Mouse (Mus musculus): Measurements from ENCODE around the gene Fryl.

Gene Fryl

GRCm38 (mm10) chr5:73194083-73194570 lies 62.3 kb downstream of the Fryl start:
- peak; percentile 40 for DNase-seq (ENCODE audit: low read depth, low spot score)

DNA sequence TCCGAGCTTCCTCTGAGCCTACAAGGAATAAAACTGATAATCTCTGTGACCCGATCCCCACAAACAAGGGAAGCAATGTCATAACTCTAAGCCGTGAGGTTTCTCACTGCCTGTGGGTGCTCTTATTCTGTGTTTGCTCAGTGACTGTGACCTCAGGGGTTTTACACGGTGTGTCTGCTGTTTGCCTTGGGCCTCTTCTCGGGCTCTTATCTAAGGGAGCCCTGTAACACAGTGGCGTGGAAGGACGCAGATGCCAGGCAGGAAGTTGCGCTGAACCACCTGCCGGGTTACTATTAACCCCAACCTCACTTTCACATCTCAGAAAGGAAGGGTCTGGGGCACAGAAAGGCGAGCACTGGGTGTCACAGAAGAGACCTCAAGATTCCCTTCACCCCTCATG lies 62.8 kb downstream of the Fryl start:
- peak; percentile 52 for DNase-seq (ENCODE audit: low read depth, low spot score)

DNA sequence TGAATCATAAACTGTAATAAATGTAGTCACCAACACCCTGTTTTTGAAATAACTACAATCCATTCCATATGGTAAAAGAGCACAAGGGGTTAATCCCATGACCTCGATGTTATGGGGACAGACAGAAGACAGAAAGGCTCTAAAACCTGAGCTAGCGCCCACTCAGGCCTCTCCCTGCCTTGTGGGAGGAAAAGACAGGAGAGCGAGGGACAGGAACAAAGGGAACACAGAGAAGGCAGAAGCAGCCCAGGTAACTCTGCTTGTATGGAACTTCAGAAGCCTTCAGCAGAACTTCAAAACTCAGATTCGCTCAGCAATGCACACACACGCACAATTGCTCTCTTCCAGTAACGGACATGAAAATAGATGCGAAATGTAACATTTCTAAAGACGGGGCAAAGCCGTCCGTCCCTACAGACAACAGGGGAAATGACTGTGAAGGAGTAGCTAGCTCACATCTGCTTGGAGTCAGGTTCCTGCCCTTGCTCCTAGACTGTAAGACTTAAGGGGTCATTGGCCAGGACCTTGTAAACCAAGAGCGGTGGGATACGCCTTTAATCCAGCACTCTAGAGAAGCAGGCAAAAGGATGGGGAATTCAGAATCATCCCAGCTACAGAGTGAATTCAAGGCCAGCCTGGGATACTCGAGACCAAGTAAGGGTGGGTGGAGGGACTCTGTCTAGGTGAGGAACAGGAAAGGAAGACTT lies 63.4 kb downstream of the Fryl start:
- no peak for DNase-seq (ENCODE audit: low read depth, low spot score)

DNA sequence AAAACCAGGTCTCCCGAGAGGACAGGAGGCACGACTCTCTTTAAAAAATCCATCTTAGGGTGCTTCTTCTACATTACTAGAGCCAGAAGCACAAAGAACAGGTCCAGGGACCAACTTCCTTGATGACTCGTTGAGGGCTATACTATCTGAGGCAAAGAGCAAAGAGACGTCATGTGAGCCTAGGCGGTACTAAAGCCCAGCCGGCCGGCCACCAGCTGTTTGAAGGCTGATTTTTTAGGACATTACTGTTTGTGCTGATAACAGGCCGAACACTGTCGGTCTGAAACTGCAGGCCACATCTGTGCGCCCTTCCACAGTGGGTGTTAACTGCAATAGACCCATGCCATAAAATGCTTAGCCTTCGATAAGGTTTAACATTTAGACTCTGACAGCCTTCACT lies 64.7 kb downstream of the Fryl start:
- DNase-seq (ENCODE audit: low read depth, low spot score): no peak

DNA sequence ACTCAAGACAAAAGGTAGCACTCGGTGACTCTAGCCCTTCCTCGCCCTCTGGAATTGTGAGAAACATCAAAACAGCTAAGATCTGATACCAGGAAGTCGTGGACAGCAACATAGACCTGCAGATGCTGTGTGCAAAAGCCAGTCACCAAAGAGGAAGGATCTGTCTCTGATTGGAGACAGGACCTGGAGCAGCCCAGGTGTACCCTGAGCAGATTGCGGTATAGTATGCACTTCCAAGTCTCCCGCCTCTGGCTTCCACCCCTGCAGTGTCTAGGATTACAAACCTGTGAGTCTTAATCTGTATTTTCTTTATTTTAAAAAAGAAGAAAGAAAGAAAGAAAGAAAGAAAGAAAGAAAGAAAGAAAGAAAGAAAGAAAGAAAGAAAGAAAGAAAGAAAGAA lies 66.3 kb downstream of the Fryl start:
- no peak for DNase-seq (ENCODE audit: low read depth, low spot score)

DNA sequence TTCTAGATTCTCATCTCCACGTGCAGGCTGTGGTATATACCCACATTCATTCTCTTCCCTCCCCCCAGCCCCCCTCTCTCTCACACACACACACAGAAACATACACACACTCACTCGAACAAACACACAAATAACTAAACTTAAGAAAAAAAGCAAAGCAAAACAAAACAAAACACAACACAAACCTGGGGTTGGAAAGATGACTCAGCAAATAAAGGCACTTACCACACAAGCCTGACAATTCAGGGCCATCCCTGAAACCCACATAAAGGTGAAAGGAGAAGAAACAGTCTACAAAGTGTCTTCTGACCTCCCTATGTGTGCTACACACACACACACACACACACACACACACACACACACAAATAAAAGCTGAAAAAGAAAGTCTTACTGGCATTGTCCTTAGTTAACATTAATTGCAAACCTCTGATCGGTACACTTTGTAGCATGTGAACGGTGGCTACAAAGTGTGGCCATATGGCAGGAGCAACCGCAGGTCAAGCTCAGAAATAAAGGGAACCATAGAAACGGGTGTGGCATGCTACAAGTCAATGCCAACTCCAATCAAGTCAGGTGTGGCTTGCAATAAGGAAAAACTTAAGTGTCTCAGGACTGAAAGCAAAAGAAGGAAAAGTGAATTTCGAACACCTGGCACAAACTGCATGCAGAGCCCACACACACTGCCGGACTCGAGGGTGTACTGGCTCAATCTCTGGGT lies 66.8 kb downstream of the Fryl start:
- no peak for DNase-seq (ENCODE audit: low read depth, low spot score)

DNA sequence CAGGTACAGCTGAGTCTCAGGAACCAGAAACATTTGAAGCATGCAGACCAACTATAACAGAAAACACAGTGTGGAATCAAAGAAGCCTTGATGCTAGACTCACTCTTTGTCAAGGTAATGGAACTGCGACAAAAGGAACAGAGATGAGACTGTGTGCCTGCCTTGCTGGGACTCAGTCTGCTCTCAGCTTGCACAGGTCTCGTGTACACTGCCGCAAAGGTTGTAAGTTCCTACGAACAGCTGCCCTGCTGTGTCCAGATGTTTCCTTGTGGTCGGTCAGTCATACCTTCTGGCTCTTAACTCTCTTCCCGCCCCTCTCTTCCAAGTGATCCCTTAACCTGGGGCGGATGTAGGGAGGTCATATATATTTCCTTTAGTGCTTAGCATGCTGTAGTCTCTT lies 67.8 kb downstream of the Fryl start:
- DNase-seq (ENCODE audit: low read depth, low spot score): no peak

GRCm38 (mm10) chr5:73188164-73188563 lies 68.3 kb downstream of the Fryl start:
- DNase-seq (ENCODE audit: low read depth, low spot score): no peak

DNA sequence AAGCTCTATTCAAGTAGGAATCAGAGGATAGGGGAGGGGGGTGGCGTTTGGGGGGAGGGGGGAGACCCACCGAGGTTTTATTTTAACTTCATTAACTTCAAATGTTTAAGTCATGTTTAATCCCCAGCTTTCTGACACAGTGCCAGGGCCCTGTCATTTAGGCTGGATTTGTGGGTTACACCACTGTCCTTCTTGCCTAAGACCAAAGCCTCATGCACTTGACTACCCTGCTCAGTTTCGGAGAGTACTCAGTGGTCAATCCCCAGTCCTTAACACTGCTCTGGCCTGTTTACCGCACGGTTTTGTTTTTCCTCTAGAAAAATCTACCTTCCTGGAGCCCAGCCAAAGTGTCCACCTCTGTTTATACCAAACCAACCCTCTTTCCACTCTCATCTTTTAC lies 69.5 kb downstream of the Fryl start:
- DNase-seq (ENCODE audit: low read depth, low spot score): no peak

GRCm38 (mm10) chr5:73185424-73185823 lies 71.0 kb downstream of the Fryl start:
- no peak for DNase-seq (ENCODE audit: low read depth, low spot score)

GRCm38 (mm10) chr5:73182701-73183447 lies 73.5 kb downstream of the Fryl start:
- DNase-seq (ENCODE audit: low read depth, low spot score): peak; percentile 26

DNA sequence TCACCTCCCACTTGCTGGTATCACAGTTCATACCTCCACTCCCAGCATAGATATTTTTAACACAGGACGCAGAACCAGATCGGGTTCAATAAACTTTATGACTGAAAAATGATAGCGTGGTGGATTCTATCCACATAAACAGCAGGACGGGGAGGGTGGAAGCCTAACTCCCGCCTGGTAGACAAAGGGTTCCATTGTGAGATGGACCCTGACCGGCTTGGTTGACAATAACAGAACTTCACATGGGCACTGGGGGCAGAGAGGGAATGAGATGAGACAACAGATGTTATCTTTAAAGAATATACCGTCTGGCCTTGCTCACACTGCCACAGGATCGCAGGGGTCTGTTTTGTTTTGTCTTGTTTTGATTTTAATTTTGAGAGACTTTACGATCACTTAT lies 74.2 kb downstream of the Fryl start:
- no peak for DNase-seq (ENCODE audit: low read depth, low spot score)

DNA sequence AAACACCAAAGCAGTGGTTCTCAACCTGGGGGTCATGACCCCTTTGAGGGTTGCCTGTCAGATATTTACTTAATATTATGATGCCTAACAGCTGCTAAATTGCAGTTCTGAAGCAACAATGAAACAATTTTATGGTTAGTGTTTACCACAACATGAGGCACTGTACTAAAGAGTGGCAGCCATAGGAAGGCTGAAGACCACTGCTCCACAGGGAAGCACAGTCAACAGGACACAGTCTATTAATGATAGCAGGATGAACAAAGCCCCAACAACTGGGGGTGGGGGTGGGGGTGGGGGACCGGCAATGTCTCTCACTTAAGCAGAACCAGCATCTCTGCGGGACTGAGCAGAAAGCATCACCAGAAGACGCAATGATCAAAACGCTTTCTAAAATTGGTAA lies 80.1 kb downstream of the Fryl start:
- DNase-seq (ENCODE audit: low read depth, low spot score): no peak

DNA sequence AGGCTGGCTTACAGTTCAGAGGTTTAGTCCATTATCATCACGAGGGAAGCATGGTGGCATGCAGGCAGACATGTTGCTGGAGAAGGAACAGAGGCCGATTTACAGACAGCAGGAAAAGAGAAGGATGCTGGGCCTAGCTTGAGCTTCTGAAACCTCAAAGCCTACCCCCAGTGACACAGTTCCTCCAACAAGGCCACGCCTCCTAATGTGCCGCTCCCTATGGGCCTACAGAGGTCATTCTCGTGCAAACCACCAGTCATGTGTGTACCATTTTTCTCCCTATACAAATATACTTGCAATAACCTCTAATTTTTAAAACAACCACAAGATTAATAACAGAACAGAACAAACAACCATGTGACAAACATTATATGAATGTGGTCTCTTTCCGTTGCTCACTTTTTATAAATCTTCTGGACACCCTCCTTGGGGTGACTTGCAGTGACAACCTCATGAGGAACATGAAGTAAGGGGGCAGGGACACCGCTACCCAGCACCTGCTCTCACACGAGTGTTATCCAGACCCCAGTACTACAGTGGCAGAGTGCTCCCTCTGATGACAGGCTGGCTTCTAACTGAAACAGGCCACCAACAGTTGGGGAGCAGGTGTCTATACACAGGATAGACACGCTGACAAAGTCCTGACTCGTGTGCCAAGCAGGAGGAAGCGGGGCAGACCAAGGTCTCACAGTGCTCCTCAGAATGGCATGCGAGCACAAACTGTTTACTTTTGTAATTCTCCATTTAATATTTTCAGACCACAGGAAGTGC lies 80.9 kb downstream of the Fryl start:
- no peak for DNase-seq (ENCODE audit: low read depth, low spot score)

GRCm38 (mm10) chr5:73171876-73172480 lies 84.4 kb downstream of the Fryl start:
- DNase-seq (ENCODE audit: low read depth, low spot score): no peak

DNA sequence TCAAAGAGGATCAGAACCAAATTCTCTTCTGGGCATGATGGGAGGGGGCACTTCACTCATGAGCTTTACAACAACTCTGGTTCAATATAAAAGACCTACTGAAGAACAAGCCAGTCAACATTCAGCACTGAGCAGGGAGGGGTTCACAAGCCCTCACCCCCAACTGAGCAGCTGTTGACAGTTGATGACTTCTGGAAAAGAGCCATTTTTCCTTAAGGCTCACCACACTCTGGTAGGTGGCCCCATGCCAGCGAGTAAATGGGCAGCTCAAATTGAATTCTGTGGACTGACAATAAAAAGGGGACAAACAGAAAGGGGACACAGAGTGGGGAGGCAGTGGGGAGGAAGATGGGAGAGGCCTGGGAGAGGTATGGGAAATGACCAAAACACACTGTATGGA lies 85.2 kb downstream of the Fryl start:
- no peak for DNase-seq (ENCODE audit: low read depth, low spot score)

DNA sequence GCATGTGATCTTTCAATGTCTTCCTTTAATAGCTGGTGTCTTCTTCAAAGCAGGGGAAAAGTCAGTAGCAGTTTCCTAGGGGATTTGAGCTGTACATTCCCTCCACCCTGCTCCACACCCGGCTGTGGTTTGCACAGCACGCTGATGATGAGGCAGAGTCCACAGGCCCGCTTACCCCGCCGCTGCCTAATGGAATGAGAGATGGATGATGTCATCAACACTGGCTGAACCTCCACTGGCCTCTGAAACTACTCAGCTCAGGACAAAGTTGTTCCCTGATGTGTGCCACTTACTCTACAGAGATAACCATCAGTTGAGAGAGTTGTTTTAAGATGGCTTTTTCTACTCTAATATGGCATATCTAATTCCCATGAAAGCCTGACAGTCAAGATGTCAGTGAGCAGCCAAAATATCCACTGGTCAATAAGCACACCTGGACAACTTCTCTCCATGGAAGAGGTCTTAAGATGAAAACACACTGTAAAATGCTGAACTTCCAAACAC lies 87.6 kb downstream of the Fryl start:
- DNase-seq (ENCODE audit: low read depth, low spot score): no peak

GRCm38 (mm10) chr5:73167976-73168768 lies 88.2 kb downstream of the Fryl start:
- DNase-seq (ENCODE audit: low read depth, low spot score): no peak

GRCm38 (mm10) chr5:73163970-73164369 lies 92.4 kb downstream of the Fryl start:
- DNase-seq (ENCODE audit: low read depth, low spot score): no peak

GRCm38 (mm10) chr5:73162492-73162891 lies 93.9 kb downstream of the Fryl start:
- DNase-seq (ENCODE audit: low read depth, low spot score): no peak

All from CD4-positive, CD25-positive, alpha-beta regulatory T cell, adult 2 months (primary cell).